In the genomic region with DNA sequence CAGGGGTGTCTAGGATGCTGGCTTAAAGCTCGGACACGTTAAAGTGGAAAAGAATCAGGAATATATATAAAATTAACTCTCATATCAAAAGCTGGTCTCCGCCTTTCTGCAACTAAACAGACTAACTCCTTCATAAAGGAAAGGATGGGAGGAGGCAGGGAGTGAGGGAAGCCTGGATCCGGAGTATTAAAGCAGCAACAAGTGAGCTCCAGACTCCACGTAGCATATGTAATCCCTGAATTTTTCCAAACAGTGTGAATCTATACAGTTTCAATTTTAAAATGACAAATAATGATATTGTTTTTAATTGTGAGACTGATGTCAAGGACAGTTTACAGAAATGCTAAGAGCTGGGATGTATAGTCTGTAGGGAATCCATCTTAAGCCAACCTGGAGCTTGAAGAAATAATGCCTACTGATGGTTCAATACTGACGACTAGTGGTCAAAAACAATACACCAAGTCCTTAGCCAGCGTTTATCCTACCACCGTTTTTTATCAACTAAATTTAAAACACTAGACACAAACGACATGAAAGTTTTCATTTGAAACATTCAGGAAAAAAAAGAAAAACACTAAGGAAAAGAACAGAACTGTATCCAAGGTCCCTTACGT, we compare ENCODE assay signal across 9 mouse cellular contexts.
A peak's percentile ranks its signal among the peaks of the same experiment; 100 is the strongest.
DNase-seq lines count a peak whose midpoint lies in the region; ATAC-seq and TF ChIP-seq lines count a peak whose summit lies in the region.
"Had no signal": no experiment of that assay in that cellular context is flagged by ENCODE, and none has a peak within 500 bp of the region (broad histone marks: within the 10 kb centered on the region; RNA-seq: fewer than 3 reads in every experiment).

No protein-coding gene starts in this region.

- DNase-seq in gastrocnemius, adult 18-20 months (ENCODE audit: low spot score): peak; percentile 11
- DNase-seq in gastrocnemius, adult 8-10 months (ENCODE audit: low spot score in 2 of 2): no peak
- DNase-seq in neural tube, embryonic 11.5 days (ENCODE audit: low spot score): peak; percentile 11
- DNase-seq in neural tube, embryonic 10.5 days (ENCODE audit: extremely low spot score, low spot score): no peak
- DNase-seq in liver, embryonic 14.5 days (ENCODE audit: low read depth in 3 of 3, low spot score in 3 of 3): peak in 1 of 3 experiments; percentile 17
- DNase-seq in stomach, postnatal 0 days (ENCODE audit: low spot score): no peak
- no peak for DNase-seq in thymus, postnatal 10 days (ENCODE audit: low spot score in 2 of 2)

- no peak overlapping the region for H3K9ac ChIP-seq in neural tube, embryonic 11.5 days (ENCODE audit: low read length)
- no peak overlapping the region for H3K9ac ChIP-seq in liver, embryonic 14.5 days (replicated peaks)
- no peak overlapping the region for H3K9ac ChIP-seq in stomach, postnatal 0 days (ENCODE audit: low read length)
- H3K9ac ChIP-seq: stomach, embryonic 15.5 days had no signal

- ATAC-seq in neural tube, embryonic 11.5 days (ENCODE audit: insufficient read depth, low FRiP score, low TSS enrichment): no peak
- ATAC-seq in erythroblast, adult 5-6 weeks (replicated peaks; ENCODE audit: low FRiP score, poor library complexity, severe bottlenecking): 0 out of 2 replicates have a peak, but pooled peaks have one; percentile 53
- ATAC-seq in liver, embryonic 14.5 days (ENCODE audit: insufficient read depth): no peak
- no peak for ATAC-seq in stomach, postnatal 0 days (ENCODE audit: low FRiP score, low TSS enrichment)

- no peak overlapping the region for H3K4me2 ChIP-seq in neural tube, embryonic 11.5 days (ENCODE audit: low read depth)
- H3K4me2 ChIP-seq in liver, embryonic 14.5 days (ENCODE audit: low read depth): no peak overlapping the region
- H3K4me2 ChIP-seq in stomach, postnatal 0 days (replicated peaks; ENCODE audit: low read depth): no peak overlapping the region
- H3K4me2 ChIP-seq: stomach, embryonic 15.5 days had no signal

- 63% methylated on average over 10 of the region's 10 CpGs for WGBS in neural tube, embryonic 11.5 days
- 57% methylated on average over 10 of the region's 10 CpGs for WGBS in liver, embryonic 14.5 days (ENCODE audit: insufficient replicate concordance)
- WGBS in stomach, postnatal 0 days: 44% methylated on average over 10 of the region's 10 CpGs

- H3K27ac ChIP-seq in neural tube, embryonic 11.5 days (ENCODE audit: low read depth, low read length): no peak overlapping the region
- H3K27ac ChIP-seq in liver, embryonic 14.5 days: no peak overlapping the region
- H3K27ac ChIP-seq in stomach, postnatal 0 days (replicated peaks): no peak overlapping the region
- H3K27ac ChIP-seq: stomach, embryonic 15.5 days had no signal

- TF ChIP-seq EP300 in liver, embryonic 14.5 days (IDR thresholded peaks at IDR 0.05; ENCODE audit: low read depth): no peak
- no peak for TF ChIP-seq EP300 in stomach, postnatal 0 days (optimal IDR thresholded peaks at IDR 0.05)

- no peaks in the 10 kb centered on the region for H3K4me1 ChIP-seq in neural tube, embryonic 11.5 days (ENCODE audit: control insufficient read depth, insufficient read depth, low read length)
- no peaks in the 10 kb centered on the region for H3K4me1 ChIP-seq in liver, embryonic 14.5 days (replicated peaks; ENCODE audit: control insufficient read depth in 2 of 2, insufficient read depth in 2 of 2, low read length in 1 of 2)
- no peaks in the 10 kb centered on the region for H3K4me1 ChIP-seq in stomach, postnatal 0 days (replicated peaks; ENCODE audit: control insufficient read depth, insufficient read depth)
- H3K4me1 ChIP-seq: stomach, embryonic 15.5 days had no signal

- H3K4me3 ChIP-seq in neural tube, embryonic 11.5 days (ENCODE audit: low read depth, low read length): no peak overlapping the region
- no peak overlapping the region for H3K4me3 ChIP-seq in liver, embryonic 14.5 days (ENCODE audit: insufficient read depth in 1 of 2, low read depth in 2 of 2, low read length in 2 of 2)
- H3K4me3 ChIP-seq in stomach, postnatal 0 days (ENCODE audit: low read depth, low read length): no peak overlapping the region
- H3K4me3 ChIP-seq: stomach, embryonic 15.5 days had no signal

- no peaks in the 10 kb centered on the region for H3K9me3 ChIP-seq in neural tube, embryonic 11.5 days (ENCODE audit: control insufficient read depth, low read length)
- no peaks in the 10 kb centered on the region for H3K9me3 ChIP-seq in liver, embryonic 14.5 days (ENCODE audit: control insufficient read depth, low read length)
- H3K9me3 ChIP-seq in stomach, postnatal 0 days (ENCODE audit: control insufficient read depth, low read length): no peaks in the 10 kb centered on the region
- H3K9me3 ChIP-seq: stomach, embryonic 15.5 days had no signal

- H3K36me3 ChIP-seq in neural tube, embryonic 11.5 days (ENCODE audit: control insufficient read depth, insufficient read depth, low read length): no peaks in the 10 kb centered on the region
- no peaks in the 10 kb centered on the region for H3K36me3 ChIP-seq in liver, embryonic 14.5 days (replicated peaks; ENCODE audit: control insufficient read depth, insufficient read depth, low read depth)
- no peaks in the 10 kb centered on the region for H3K36me3 ChIP-seq in stomach, postnatal 0 days (ENCODE audit: control insufficient read depth, insufficient read depth, low read length)
- H3K36me3 ChIP-seq: stomach, embryonic 15.5 days had no signal

- TF ChIP-seq CTCF in liver, embryonic 14.5 days (IDR thresholded peaks at IDR 0.05; ENCODE audit: low read depth): peak; percentile 59
- peak; percentile 95 for TF ChIP-seq CTCF in stomach, postnatal 0 days (IDR thresholded peaks at IDR 0.05; ENCODE audit: low read depth)

- no peaks in the 10 kb centered on the region for H3K27me3 ChIP-seq in neural tube, embryonic 11.5 days (ENCODE audit: control insufficient read depth, insufficient read depth, low read length)
- H3K27me3 ChIP-seq in liver, embryonic 14.5 days (ENCODE audit: control insufficient read depth, insufficient read depth, low read length): no peaks in the 10 kb centered on the region
- H3K27me3 ChIP-seq in stomach, postnatal 0 days (ENCODE audit: control insufficient read depth, insufficient read depth, low read length): no peaks in the 10 kb centered on the region
- H3K27me3 ChIP-seq: stomach, embryonic 15.5 days had no signal

Comparison
In these comparisons a context has a peak if more than half of its experiments do, and no peak if none do; other contexts are left out.
1. DNase-seq: peak in gastrocnemius, adult 18-20 months (single experiment) and neural tube, embryonic 11.5 days (single experiment); none in gastrocnemius, adult 8-10 months (0 of 2), neural tube, embryonic 10.5 days (single experiment), stomach, postnatal 0 days (single experiment) and thymus, postnatal 10 days (0 of 2).